In genomic region chr14:21253993-21254339, GRCm38 (mm10) we compare ENCODE assay signal across 13 mouse cellular contexts.
DNase-seq lines count a peak whose midpoint lies in the region; ATAC-seq lines count a peak whose summit lies in the region.
"Had no signal": no experiment of that assay in that cellular context is flagged by ENCODE, and none has a peak within 500 bp of the region (broad histone marks: within the 10 kb centered on the region; RNA-seq: fewer than 3 reads in every experiment).

No protein-coding gene starts in this region.

- H3K4me3 ChIP-seq in forebrain, embryonic 13.5 days: no peak overlapping the region
- no peak overlapping the region for H3K4me3 ChIP-seq in midbrain, embryonic 12.5 days
- H3K4me3 ChIP-seq: embryonic facial prominence, embryonic 15.5 days; limb, embryonic 15.5 days; myocyte had no signal

- H3K9me3 ChIP-seq in forebrain, embryonic 13.5 days (replicated peaks): no peaks in the 10 kb centered on the region
- H3K9me3 ChIP-seq in midbrain, embryonic 12.5 days: no peaks in the 10 kb centered on the region
- H3K9me3 ChIP-seq: embryonic facial prominence, embryonic 15.5 days; limb, embryonic 15.5 days had no signal

- ATAC-seq in CD4-positive, CD25-positive, alpha-beta regulatory T cell, adult 4 months: no peak
- no peak for ATAC-seq in forebrain, embryonic 13.5 days
- ATAC-seq in midbrain, embryonic 12.5 days (ENCODE audit: low FRiP score, low read depth): no peak

- no peaks in the 10 kb centered on the region for H3K27me3 ChIP-seq in forebrain, embryonic 13.5 days
- H3K27me3 ChIP-seq in midbrain, embryonic 12.5 days: no peaks in the 10 kb centered on the region
- H3K27me3 ChIP-seq: embryonic facial prominence, embryonic 15.5 days; limb, embryonic 15.5 days had no signal

- H3K4me1 ChIP-seq in forebrain, embryonic 13.5 days: peaks cover 35% of the 10 kb centered on the region
- H3K4me1 ChIP-seq in midbrain, embryonic 12.5 days: peaks cover 30% of the 10 kb centered on the region

- H3K9ac ChIP-seq in forebrain, embryonic 13.5 days: 0 out of 2 replicates have a peak overlapping the region, but pooled peaks have one; percentile 31
- H3K9ac ChIP-seq in midbrain, embryonic 12.5 days (replicated peaks): no peak overlapping the region
- H3K9ac ChIP-seq: embryonic facial prominence, embryonic 15.5 days; limb, embryonic 15.5 days had no signal

- H3K4me2 ChIP-seq in forebrain, embryonic 13.5 days: peak overlapping the region; percentile 39; the same call in 1 of the 2 replicates
- H3K4me2 ChIP-seq in midbrain, embryonic 12.5 days (replicated peaks): 0 out of 2 replicates have a peak overlapping the region, but pooled peaks have one; percentile 11
- H3K4me2 ChIP-seq: embryonic facial prominence, embryonic 15.5 days; limb, embryonic 15.5 days had no signal

- H3K27ac ChIP-seq in forebrain, embryonic 13.5 days: peak overlapping the region; percentile 92
- peak overlapping the region; percentile 84 for H3K27ac ChIP-seq in midbrain, embryonic 12.5 days (replicated peaks)
- H3K27ac ChIP-seq: limb, embryonic 15.5 days had no signal

- no peaks in the 10 kb centered on the region for H3K36me3 ChIP-seq in forebrain, embryonic 13.5 days (ENCODE audit: poor library complexity, severe bottlenecking)
- no peaks in the 10 kb centered on the region for H3K36me3 ChIP-seq in midbrain, embryonic 12.5 days
- H3K36me3 ChIP-seq: embryonic facial prominence, embryonic 15.5 days; limb, embryonic 15.5 days had no signal

- peak; percentile 10 for DNase-seq in CD4-positive, CD25-positive, alpha-beta regulatory T cell, adult 2 months (ENCODE audit: low read depth, low spot score)
- DNase-seq in A20 (ENCODE audit: low read depth, low spot score): peak; percentile 22
- DNase-seq in adrenal gland, postnatal 10 days: no peak
- no peak for DNase-seq in lung, postnatal 36 days
- no peak for DNase-seq in gastrocnemius, adult 18-20 months (ENCODE audit: low spot score)
- DNase-seq: adrenal gland, postnatal 36 days; heart, adult 18-20 months had no signal

- 25% methylated on average over 2 of the region's 2 CpGs for WGBS in forebrain, embryonic 13.5 days
- WGBS in midbrain, embryonic 12.5 days: 50% methylated on average over 2 of the region's 2 CpGs

Comparison
In these comparisons a context has a peak if more than half of its experiments do, and no peak if none do; other contexts are left out.
1. DNase-seq: peak in CD4-positive, CD25-positive, alpha-beta regulatory T cell, adult 2 months (single experiment) and A20 (single experiment); none in adrenal gland, postnatal 10 days (single experiment), lung, postnatal 36 days (single experiment) and gastrocnemius, adult 18-20 months (single experiment).